9 mouse cellular contexts compared by ENCODE assay signal in the genomic region with DNA sequence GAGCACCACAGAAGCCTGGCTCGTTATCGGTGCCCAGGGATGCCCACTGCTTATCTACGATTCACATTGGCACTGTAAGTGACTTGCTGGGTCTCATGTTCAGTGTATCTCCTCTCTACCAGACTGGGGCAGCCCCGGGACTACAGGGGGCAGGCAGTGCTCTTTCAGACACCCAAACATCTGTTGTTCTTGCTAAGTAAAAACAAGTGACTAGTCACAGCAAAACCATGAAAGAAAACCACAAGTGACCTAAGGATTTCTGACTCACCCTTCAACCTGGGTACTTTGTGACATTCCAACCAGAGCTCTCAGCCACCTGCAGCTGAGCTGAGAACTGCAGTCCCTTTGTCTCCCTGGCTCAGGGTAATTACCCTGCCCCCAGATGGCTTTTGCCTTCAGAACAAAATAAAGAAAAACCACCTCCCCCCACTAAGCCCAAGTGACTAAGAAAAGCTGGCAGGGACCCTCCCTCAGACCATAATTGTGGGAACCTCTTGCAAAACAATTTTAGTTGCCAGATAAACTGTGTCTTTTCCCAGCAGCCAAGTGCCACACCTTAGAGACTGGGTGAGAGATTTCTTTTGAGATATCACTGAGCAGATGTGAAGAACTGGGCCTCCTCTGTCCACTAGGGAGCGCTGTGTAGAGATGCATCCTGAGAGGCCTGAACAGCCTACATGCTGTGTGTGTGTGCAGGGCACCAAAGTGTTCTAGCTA. TPM values are rescaled to one million over a fixed set of nuclear protein-coding genes. Genes with fewer than 3 reads are reported as not detected.
A peak's percentile ranks its signal among the peaks of the same experiment; 100 is the strongest.
DNase-seq lines count a peak whose midpoint lies in the region; ATAC-seq lines count a peak whose summit lies in the region.
"Had no signal": no experiment of that assay in that cellular context is flagged by ENCODE, and none has a peak within 500 bp of the region (broad histone marks: within the 10 kb centered on the region; RNA-seq: fewer than 3 reads in every experiment).

No protein-coding gene starts in this region.

- H3K36me3 ChIP-seq in intestine, embryonic 14.5 days (ENCODE audit: control insufficient read depth, insufficient read depth, low read length): no peaks in the 10 kb centered on the region
- H3K36me3 ChIP-seq in intestine, embryonic 16.5 days (ENCODE audit: control insufficient read depth, insufficient read depth, low read length): no peaks in the 10 kb centered on the region
- H3K36me3 ChIP-seq in liver, embryonic 13.5 days: no peaks in the 10 kb centered on the region
- H3K36me3 ChIP-seq: heart, embryonic 13.5 days had no signal

- H3K4me3 ChIP-seq in intestine, embryonic 14.5 days (ENCODE audit: low read depth, low read length): no peak overlapping the region
- H3K4me3 ChIP-seq in intestine, embryonic 16.5 days (ENCODE audit: low read length): no peak overlapping the region
- no peak overlapping the region for H3K4me3 ChIP-seq in liver, embryonic 13.5 days (replicated peaks)
- H3K4me3 ChIP-seq: heart, embryonic 13.5 days had no signal

- peaks cover 14% of the 10 kb centered on the region; the same call in 1 of the 2 replicates for H3K4me1 ChIP-seq in intestine, embryonic 14.5 days (replicated peaks; ENCODE audit: control insufficient read depth, insufficient read depth, low read length)
- H3K4me1 ChIP-seq in intestine, embryonic 16.5 days (ENCODE audit: control insufficient read depth, insufficient read depth, low read length): 0 out of 2 replicates have a peak, but pooled peaks cover 6% of the 10 kb centered on the region
- peaks cover 17% of the 10 kb centered on the region; the same call in 1 of the 2 replicates for H3K4me1 ChIP-seq in liver, embryonic 13.5 days (replicated peaks)

- no peak overlapping the region for H3K9ac ChIP-seq in intestine, embryonic 14.5 days (ENCODE audit: low read length)
- H3K9ac ChIP-seq in intestine, embryonic 16.5 days (ENCODE audit: low read depth, low read length): no peak overlapping the region
- no peak overlapping the region for H3K9ac ChIP-seq in liver, embryonic 13.5 days
- H3K9ac ChIP-seq: heart, embryonic 13.5 days had no signal

- H3K27ac ChIP-seq in intestine, embryonic 14.5 days (ENCODE audit: low read depth): no peak overlapping the region
- no peak overlapping the region for H3K27ac ChIP-seq in intestine, embryonic 16.5 days (ENCODE audit: low read length)
- H3K27ac ChIP-seq in liver, embryonic 13.5 days: no peak overlapping the region
- H3K27ac ChIP-seq: heart, embryonic 13.5 days had no signal

- H3K9me3 ChIP-seq in intestine, embryonic 14.5 days (ENCODE audit: control insufficient read depth, low read length): no peaks in the 10 kb centered on the region
- no peaks in the 10 kb centered on the region for H3K9me3 ChIP-seq in intestine, embryonic 16.5 days (ENCODE audit: control insufficient read depth, low read length)
- H3K9me3 ChIP-seq in liver, embryonic 13.5 days (replicated peaks): no peaks in the 10 kb centered on the region

- no peak for DNase-seq in intestine, embryonic 14.5 days (ENCODE audit: low spot score)
- peak; percentile 60 for DNase-seq in CD4-positive helper T cell, adult 2 months (ENCODE audit: low read depth, low spot score)
- peak; percentile 80 for DNase-seq in ZHBTc4 (ENCODE audit: low read depth, low spot score)
- peak; percentile 98 for DNase-seq in fibroblast of lung, adult 2 months (ENCODE audit: low read depth)
- no peak for DNase-seq in liver, embryonic 13.5 days
- peak; percentile 6 for DNase-seq in retina, postnatal 7 days (ENCODE audit: low read depth, low spot score)
- no peak for DNase-seq in right cerebral cortex, postnatal 25 days

- 60% methylated on average over 5 of the region's 5 CpGs for WGBS in intestine, embryonic 14.5 days
- 51% methylated on average over 5 of the region's 5 CpGs for WGBS in intestine, embryonic 16.5 days
- 41% methylated on average over 5 of the region's 5 CpGs for WGBS in liver, embryonic 13.5 days (ENCODE audit: insufficient replicate concordance)

- H3K27me3 ChIP-seq in intestine, embryonic 14.5 days (replicated peaks; ENCODE audit: control insufficient read depth, insufficient read depth, low read length): no peaks in the 10 kb centered on the region
- H3K27me3 ChIP-seq in intestine, embryonic 16.5 days (replicated peaks; ENCODE audit: control insufficient read depth, insufficient read depth, low read length): no peaks in the 10 kb centered on the region
- H3K27me3 ChIP-seq in liver, embryonic 13.5 days: no peaks in the 10 kb centered on the region

- ATAC-seq in intestine, embryonic 14.5 days (replicated peaks; ENCODE audit: low FRiP score, low TSS enrichment, low read depth): 0 out of 2 replicates have a peak, but pooled peaks have one; percentile 9
- ATAC-seq in intestine, embryonic 16.5 days: no peak; the same call in 1 of the 2 replicates
- peak; percentile 74 for ATAC-seq in liver, embryonic 13.5 days (ENCODE audit: low read depth)

- no peak overlapping the region for H3K4me2 ChIP-seq in intestine, embryonic 14.5 days (ENCODE audit: low read length)
- H3K4me2 ChIP-seq in intestine, embryonic 16.5 days (ENCODE audit: low read depth, low read length): no peak overlapping the region
- H3K4me2 ChIP-seq in liver, embryonic 13.5 days: no peak overlapping the region
- H3K4me2 ChIP-seq: heart, embryonic 13.5 days had no signal

RNA-seq across cellular contexts. Expression of a gene that starts 46.4 kb away (rescaled TPM):
- polyA plus RNA-seq in intestine, embryonic 14.5 days (2014; fragmentation: Nextera tagmentation; extraction: Ambion mirVana): not detected in 2 replicates
- not detected in 2 replicates for polyA plus RNA-seq in intestine, embryonic 16.5 days (2015; fragmentation: Nextera tagmentation; extraction: Ambion mirVana)
- polyA plus RNA-seq in liver, embryonic 13.5 days (2015; fragmentation: Nextera tagmentation; extraction: Ambion mirVana): not detected in 2 replicates
- polyA plus RNA-seq: heart, embryonic 13.5 days had no signal

Comparison
In these comparisons a context has a peak if more than half of its experiments do, and no peak if none do; other contexts are left out.
1. DNase-seq: peak in CD4-positive helper T cell, adult 2 months (single experiment), ZHBTc4 (single experiment), fibroblast of lung, adult 2 months (single experiment) and retina, postnatal 7 days (single experiment); none in intestine, embryonic 14.5 days (single experiment), liver, embryonic 13.5 days (single experiment) and right cerebral cortex, postnatal 25 days (single experiment).